Mouse (Mus musculus): ENCODE results near the gene Foxe3. TPM values are rescaled to one million over a fixed set of nuclear protein-coding genes. Genes with fewer than 3 reads are reported as not detected.
"Not testable (repeated sequence)": the region's sequence is repeated elsewhere in the genome, so short reads cannot be mapped to it uniquely, and the experiment has no call there.

Gene Foxe3
- not detected in 2 replicates for total RNA-seq (2012; rRNA removed)

DNA sequence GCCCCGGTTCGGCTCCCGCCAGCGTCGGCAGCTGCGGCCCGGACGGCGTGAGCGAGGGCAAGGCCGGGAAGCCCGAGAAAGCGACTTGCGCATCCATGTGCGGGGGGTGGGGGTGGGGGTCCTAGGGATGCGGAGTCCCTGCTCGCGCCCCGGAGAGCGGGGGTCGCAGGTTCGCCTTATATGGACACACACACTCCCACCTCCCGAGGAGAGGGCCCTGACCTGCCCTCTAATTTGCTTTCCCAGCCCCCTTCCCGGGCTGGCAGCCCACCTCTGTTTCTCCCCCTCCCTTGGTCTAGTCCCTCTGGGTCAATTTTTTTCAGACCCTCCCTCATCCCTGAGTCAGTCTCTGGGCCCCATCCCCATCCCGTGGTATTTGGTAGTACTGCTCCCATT, at the start of gene Foxe3:
Gene Foxe3, minus strand, starts transcription at position 97 of the 396 bp plus-strand sequence.
- no peak for DNase-seq (ENCODE audit: low read depth, low spot score)
- peak within 1 kb of the TSS; percentile 59 to 61; a peak in 3 of 4 replicates for H3K4me3 ChIP-seq (ENCODE audit: insufficient read depth in 1 of 2, low read depth in 1 of 2, low read length in 2 of 2, poor library complexity in 1 of 2, severe bottlenecking in 1 of 2)
- no peaks in the 10 kb centered on the region for H3K36me3 ChIP-seq (ENCODE audit: control insufficient read depth, insufficient read depth, low read length, poor library complexity, severe bottlenecking)
- TF ChIP-seq ZNF384 (IDR thresholded peaks at IDR 0.05; ENCODE audit: low read depth, low read length) (no peak), CHD2 (IDR thresholded peaks at IDR 0.05; ENCODE audit: low read depth, low read length) (no peak), HCFC1 (IDR thresholded peaks at IDR 0.05; ENCODE audit: borderline replicate concordance, insufficient read depth, low read length) (no peak), MAFK (IDR thresholded peaks at IDR 0.05; ENCODE audit: insufficient read depth, low read depth, low read length) (no peak), ZC3H11A (IDR thresholded peaks at IDR 0.05; ENCODE audit: borderline replicate concordance, low read depth, low read length) (no peak)
- peak within 1 kb of the TSS; percentile 25; the same call in 1 of the 2 replicates for H3K9ac ChIP-seq (ENCODE audit: insufficient read depth, low read depth, low read length, poor library complexity, severe bottlenecking)
- H3K9me3 ChIP-seq (ENCODE audit: control insufficient read depth, insufficient read depth, low read depth, low read length) = no peaks in the 10 kb centered on the region
- in situ Hi-C loops (cut with MboI; ENCODE audit: low sequenced_read_pairs in 2 of 2, unreplicated experiment in 2 of 2) = no loop called here
- H3K27ac ChIP-seq (ENCODE audit: insufficient read depth, low read depth, low read length, poor library complexity, severe bottlenecking) = no peak within 1 kb of the TSS
- no peaks in the 10 kb centered on the region for H3K4me1 ChIP-seq (ENCODE audit: control insufficient read depth in 2 of 2, insufficient read depth in 2 of 2, low read length in 2 of 2, poor library complexity in 1 of 2)

DNA sequence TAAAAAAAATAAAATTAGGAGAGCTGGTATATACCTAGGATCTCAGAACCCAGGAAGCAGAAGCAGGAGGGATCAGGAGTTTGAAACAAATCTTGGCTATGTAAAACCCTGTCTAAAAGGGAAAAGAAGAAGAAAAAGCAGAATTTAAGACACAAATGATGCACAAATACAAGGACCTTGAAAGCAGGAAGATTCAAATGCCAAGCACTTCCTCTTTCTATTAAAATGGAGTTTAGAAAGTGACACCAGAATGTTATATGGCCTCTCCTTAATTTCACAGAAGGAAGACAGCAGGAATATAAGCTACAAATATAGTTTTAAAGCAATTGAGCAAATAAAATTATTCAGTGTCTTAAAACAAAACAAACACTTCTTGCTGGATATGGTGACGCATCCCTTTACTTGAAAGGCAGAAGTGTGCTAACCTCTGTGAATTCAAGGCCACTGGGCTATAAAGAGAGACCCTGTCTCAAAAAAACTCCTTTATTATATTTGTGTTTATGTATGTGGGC, 47.5 kb upstream of the Foxe3 start:
- in situ Hi-C loops (cut with MboI; ENCODE audit: low sequenced_read_pairs in 2 of 2, unreplicated experiment in 2 of 2) = no loop called here
- H3K36me3 ChIP-seq (ENCODE audit: control insufficient read depth, insufficient read depth, low read length, poor library complexity, severe bottlenecking) = no peaks in the 10 kb centered on the region
- no peak overlapping the region for H3K4me3 ChIP-seq (ENCODE audit: insufficient read depth in 1 of 2, low read depth in 1 of 2, low read length in 2 of 2, poor library complexity in 1 of 2, severe bottlenecking in 1 of 2)
- DNase-seq (ENCODE audit: low read depth, low spot score) = no peak
- no peak overlapping the region for H3K27ac ChIP-seq (ENCODE audit: insufficient read depth, low read depth, low read length, poor library complexity, severe bottlenecking)
- H3K9me3 ChIP-seq (ENCODE audit: control insufficient read depth, insufficient read depth, low read depth, low read length) = no peaks in the 10 kb centered on the region
- no peak overlapping the region for H3K9ac ChIP-seq (ENCODE audit: insufficient read depth, low read depth, low read length, poor library complexity, severe bottlenecking)
- H3K4me1 ChIP-seq (ENCODE audit: control insufficient read depth in 2 of 2, insufficient read depth in 2 of 2, low read length in 2 of 2, poor library complexity in 1 of 2) = no peaks in the 10 kb centered on the region
- TF ChIP-seq MAFK (IDR thresholded peaks at IDR 0.05; ENCODE audit: insufficient read depth, low read depth, low read length) (no peak), ZNF384 (IDR thresholded peaks at IDR 0.05; ENCODE audit: low read depth, low read length) (no peak)

DNA sequence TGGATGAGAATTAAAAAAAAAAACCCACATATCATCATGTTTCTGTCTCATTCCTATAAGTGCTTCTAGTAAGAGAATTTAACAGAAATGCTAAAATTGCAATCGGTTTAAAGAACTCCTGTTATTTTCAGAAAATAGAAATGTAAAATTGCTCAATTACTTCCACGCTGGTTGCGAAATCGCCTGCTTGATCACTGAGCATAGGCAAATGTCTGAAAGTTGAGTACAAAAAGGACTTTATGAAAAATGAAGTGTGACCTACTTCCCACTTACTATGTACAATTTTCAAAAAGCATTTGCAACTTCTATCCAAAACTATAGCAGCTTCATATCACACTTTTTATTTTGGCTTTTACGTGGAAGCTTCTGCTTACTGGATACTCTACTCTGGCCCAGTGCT, 44.9 kb upstream of the Foxe3 start:
- Histone ChIP-seq H3K4me1 (ENCODE audit: control insufficient read depth in 2 of 2, insufficient read depth in 2 of 2, low read length in 2 of 2, poor library complexity in 1 of 2) (no peaks in the 10 kb centered on the region), H3K4me3 (ENCODE audit: insufficient read depth in 1 of 2, low read depth in 1 of 2, low read length in 2 of 2, poor library complexity in 1 of 2, severe bottlenecking in 1 of 2) (no peak overlapping the region), H3K9ac (ENCODE audit: insufficient read depth, low read depth, low read length, poor library complexity, severe bottlenecking) (no peak overlapping the region), H3K36me3 (ENCODE audit: control insufficient read depth, insufficient read depth, low read length, poor library complexity, severe bottlenecking) (no peaks in the 10 kb centered on the region), H3K27ac (ENCODE audit: insufficient read depth, low read depth, low read length, poor library complexity, severe bottlenecking) (no peak overlapping the region), H3K9me3 (ENCODE audit: control insufficient read depth, insufficient read depth, low read depth, low read length) (no peaks in the 10 kb centered on the region)
- no peak for DNase-seq (ENCODE audit: low read depth, low spot score)
- no peak for TF ChIP-seq CHD2 (IDR thresholded peaks at IDR 0.05; ENCODE audit: low read depth, low read length)
- no peak for TF ChIP-seq ZC3H11A (IDR thresholded peaks at IDR 0.05; ENCODE audit: borderline replicate concordance, low read depth, low read length)
- TF ChIP-seq ZNF384 (IDR thresholded peaks at IDR 0.05; ENCODE audit: low read depth, low read length) = no peak
- TF ChIP-seq HCFC1 (IDR thresholded peaks at IDR 0.05; ENCODE audit: borderline replicate concordance, insufficient read depth, low read length) = no peak
- no peak for TF ChIP-seq MAFK (IDR thresholded peaks at IDR 0.05; ENCODE audit: insufficient read depth, low read depth, low read length)
- in situ Hi-C loops (cut with MboI; ENCODE audit: low sequenced_read_pairs in 2 of 2, unreplicated experiment in 2 of 2) = no loop called here

DNA sequence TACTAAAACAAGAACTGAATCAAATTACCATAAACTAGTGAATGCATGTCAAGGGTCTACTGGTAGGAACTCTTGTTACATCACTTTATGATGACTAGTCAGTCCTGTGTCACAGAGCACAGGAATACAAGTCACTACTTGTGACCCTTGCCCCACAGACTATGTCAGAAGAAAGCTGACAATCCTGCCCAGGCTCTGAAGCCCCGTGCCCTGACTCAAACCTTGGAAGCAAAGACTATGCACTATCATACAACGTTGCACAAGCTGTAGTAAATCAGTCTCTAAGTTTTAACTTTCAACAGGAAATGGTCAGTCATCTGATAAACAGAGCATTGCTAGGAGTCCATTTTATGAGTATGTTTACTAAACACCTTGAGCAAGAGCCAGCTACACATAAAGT, 35.1 kb upstream of the Foxe3 start:
- H3K9me3 ChIP-seq (ENCODE audit: control insufficient read depth, insufficient read depth, low read depth, low read length); H3K4me3 ChIP-seq (ENCODE audit: insufficient read depth in 1 of 2, low read depth in 1 of 2, low read length in 2 of 2, poor library complexity in 1 of 2, severe bottlenecking in 1 of 2); H3K4me1 ChIP-seq (ENCODE audit: control insufficient read depth in 2 of 2, insufficient read depth in 2 of 2, low read length in 2 of 2, poor library complexity in 1 of 2); H3K27ac ChIP-seq (ENCODE audit: insufficient read depth, low read depth, low read length, poor library complexity, severe bottlenecking); H3K36me3 ChIP-seq (ENCODE audit: control insufficient read depth, insufficient read depth, low read length, poor library complexity, severe bottlenecking); H3K9ac ChIP-seq (ENCODE audit: insufficient read depth, low read depth, low read length, poor library complexity, severe bottlenecking); DNase-seq (ENCODE audit: low read depth, low spot score); in situ Hi-C loops (cut with MboI; ENCODE audit: low sequenced_read_pairs in 2 of 2, unreplicated experiment in 2 of 2): not testable (repeated sequence)

DNA sequence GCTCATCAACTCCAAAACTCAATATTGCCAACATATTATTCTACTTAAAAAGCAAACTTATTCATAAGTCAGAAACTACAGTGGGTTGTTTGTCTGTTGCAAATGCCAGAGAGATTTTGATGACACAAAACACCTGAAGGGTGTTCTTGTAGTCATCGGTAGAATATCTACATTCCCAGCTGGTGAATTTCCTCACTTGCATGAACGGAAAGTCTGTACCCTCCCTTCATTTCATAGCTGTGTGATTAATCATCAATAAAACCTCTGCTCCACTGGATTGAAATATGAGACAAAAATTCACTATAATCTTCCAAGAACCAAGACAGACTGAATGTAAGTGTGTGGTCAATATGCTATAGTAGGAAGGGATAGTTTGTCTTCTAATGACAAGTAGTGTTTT, 33.7 kb upstream of the Foxe3 start:
- Histone ChIP-seq H3K4me3 (ENCODE audit: insufficient read depth in 1 of 2, low read depth in 1 of 2, low read length in 2 of 2, poor library complexity in 1 of 2, severe bottlenecking in 1 of 2) (no peak overlapping the region), H3K9me3 (ENCODE audit: control insufficient read depth, insufficient read depth, low read depth, low read length) (no peaks in the 10 kb centered on the region), H3K36me3 (ENCODE audit: control insufficient read depth, insufficient read depth, low read length, poor library complexity, severe bottlenecking) (no peaks in the 10 kb centered on the region), H3K27ac (ENCODE audit: insufficient read depth, low read depth, low read length, poor library complexity, severe bottlenecking) (no peak overlapping the region), H3K9ac (ENCODE audit: insufficient read depth, low read depth, low read length, poor library complexity, severe bottlenecking) (no peak overlapping the region), H3K4me1 (ENCODE audit: control insufficient read depth in 2 of 2, insufficient read depth in 2 of 2, low read length in 2 of 2, poor library complexity in 1 of 2) (no peaks in the 10 kb centered on the region)
- TF ChIP-seq MAFK (IDR thresholded peaks at IDR 0.05; ENCODE audit: insufficient read depth, low read depth, low read length) (no peak), ZNF384 (IDR thresholded peaks at IDR 0.05; ENCODE audit: low read depth, low read length) (no peak), ZC3H11A (IDR thresholded peaks at IDR 0.05; ENCODE audit: borderline replicate concordance, low read depth, low read length) (no peak), CHD2 (IDR thresholded peaks at IDR 0.05; ENCODE audit: low read depth, low read length) (no peak), HCFC1 (IDR thresholded peaks at IDR 0.05; ENCODE audit: borderline replicate concordance, insufficient read depth, low read length) (no peak)
- DNase-seq (ENCODE audit: low read depth, low spot score) = no peak
- in situ Hi-C loops (cut with MboI; ENCODE audit: low sequenced_read_pairs in 2 of 2, unreplicated experiment in 2 of 2) = no loop called here
